Mouse (Mus musculus) midbrain, postnatal 0 days (tissue): ENCODE data around the gene Dcun1d5. TPM values are rescaled to one million over a fixed set of nuclear protein-coding genes. Genes with fewer than 3 reads are reported as not detected.
"Not testable (repeated sequence)": the region's sequence is repeated elsewhere in the genome, so short reads cannot be mapped to it uniquely, and the experiment has no call there.

ENCODE experiments used
- ATAC-seq: fragments of 200-750 bp; cut with Nextera tagmentation; 2 replicates; pipeline ENCODE4 v1.8.0; 2017; ENCODE audit warnings: moderate number of reproducible peaks, mild to moderate bottlenecking, moderate TSS enrichment, moderate library complexity; ENCODE audit not compliant: low FRiP score
- DNase-seq: peaks from one replicate; pipeline ENCODE4 v3.0.0-alpha.2; 2015; ENCODE audit warnings: low spot score
- H3K27ac ChIP-seq: fragments of 300-500 bp; sonication (generic); 2 replicates; pipeline ENCODE4 v1.5.1; 2014; ENCODE audit warnings: low read depth, mild to moderate bottlenecking, low read length, mixed read lengths
- H3K27me3 ChIP-seq: fragments of 300-500 bp; sonication (generic); 2 replicates; pipeline ENCODE4 v1.6.1; 2014; ENCODE audit warnings: low read length, control low read depth, mixed read lengths; ENCODE audit not compliant: insufficient read depth
- H3K36me3 ChIP-seq: fragments of 300-500 bp; sonication (generic); 2 replicates; pipeline ENCODE4 v1.6.1; 2014; ENCODE audit warnings: low read length, control low read depth, mixed read lengths; ENCODE audit not compliant: insufficient read depth
- H3K4me1 ChIP-seq: fragments of 300-500 bp; sonication (generic); 2 replicates; pipeline ENCODE4 v1.6.1; 2014; ENCODE audit warnings: mild to moderate bottlenecking, control low read depth, antibody characterized with exemption, low read length, mixed read lengths; ENCODE audit not compliant: insufficient read depth
- H3K4me2 ChIP-seq: fragments of 300-500 bp; sonication (generic); 2 replicates; pipeline ENCODE4 v1.6.1; 2014; ENCODE audit warnings: low read depth, mild to moderate bottlenecking, low read length, mixed read lengths; ENCODE audit not compliant: poor library complexity, severe bottlenecking
- H3K4me3 ChIP-seq: fragments of 300-500 bp; sonication (generic); 2 replicates; pipeline ENCODE4 v1.5.1; 2014; ENCODE audit warnings: low read depth, mild to moderate bottlenecking, low read length, moderate library complexity
- H3K9ac ChIP-seq: fragments of 300-500 bp; sonication (generic); replicated peaks from 2 replicates; pipeline ENCODE4 v1.6.1; 2014; ENCODE audit warnings: mild to moderate bottlenecking, low read length, moderate library complexity, mixed read lengths; ENCODE audit not compliant: poor library complexity, severe bottlenecking
- H3K9me3 ChIP-seq: fragments of 300-500 bp; sonication (generic); 2 replicates; pipeline ENCODE4 v1.6.1; 2016; ENCODE audit warnings: low read length, control low read depth
- CTCF ChIP-seq: IDR thresholded peaks from 2 replicates; pipeline ENCODE4 v1.5.1; 2016; ENCODE audit warnings: antibody characterized with exemption, mild to moderate bottlenecking
- WGBS: fragments of 180-500 bp; shearing (Covaris S2); extraction: QIAGEN DNeasy Blood & Tissue Kit; methylation state at CpG from one replicate; pipeline ENCODE4 v1.1.7; 2014; 5-methylcytosine and 5-hydroxymethylcytosine counted together
- polyA plus RNA-seq: library from polyadenylated mRNA; unstranded; fragments of >200 nt; fragmentation: Nextera tagmentation; extraction: Ambion mirVana; gene quantifications from 2 replicates; pipeline ENCODE4 v1.2.1, GENCODE M21; 2015
- total RNA-seq: library from RNA; depleted of rRNA; stranded (reverse); fragments of >200 nt; gene quantifications from 2 replicates; pipeline ENCODE4 v1.2.3, GENCODE M21; 2014

The Dcun1d5 gene
- total and polyA plus RNA-seq, 2 experiments from 2014 or later, result 83.1 to 110 TPM

GRCm38 (mm10) chr9:7173756-7174155, 10.6 kb upstream of the Dcun1d5 start:
- no peak for ATAC-seq
- WGBS, result 94% methylated on average over 1 of the region's 1 CpGs

DNA sequence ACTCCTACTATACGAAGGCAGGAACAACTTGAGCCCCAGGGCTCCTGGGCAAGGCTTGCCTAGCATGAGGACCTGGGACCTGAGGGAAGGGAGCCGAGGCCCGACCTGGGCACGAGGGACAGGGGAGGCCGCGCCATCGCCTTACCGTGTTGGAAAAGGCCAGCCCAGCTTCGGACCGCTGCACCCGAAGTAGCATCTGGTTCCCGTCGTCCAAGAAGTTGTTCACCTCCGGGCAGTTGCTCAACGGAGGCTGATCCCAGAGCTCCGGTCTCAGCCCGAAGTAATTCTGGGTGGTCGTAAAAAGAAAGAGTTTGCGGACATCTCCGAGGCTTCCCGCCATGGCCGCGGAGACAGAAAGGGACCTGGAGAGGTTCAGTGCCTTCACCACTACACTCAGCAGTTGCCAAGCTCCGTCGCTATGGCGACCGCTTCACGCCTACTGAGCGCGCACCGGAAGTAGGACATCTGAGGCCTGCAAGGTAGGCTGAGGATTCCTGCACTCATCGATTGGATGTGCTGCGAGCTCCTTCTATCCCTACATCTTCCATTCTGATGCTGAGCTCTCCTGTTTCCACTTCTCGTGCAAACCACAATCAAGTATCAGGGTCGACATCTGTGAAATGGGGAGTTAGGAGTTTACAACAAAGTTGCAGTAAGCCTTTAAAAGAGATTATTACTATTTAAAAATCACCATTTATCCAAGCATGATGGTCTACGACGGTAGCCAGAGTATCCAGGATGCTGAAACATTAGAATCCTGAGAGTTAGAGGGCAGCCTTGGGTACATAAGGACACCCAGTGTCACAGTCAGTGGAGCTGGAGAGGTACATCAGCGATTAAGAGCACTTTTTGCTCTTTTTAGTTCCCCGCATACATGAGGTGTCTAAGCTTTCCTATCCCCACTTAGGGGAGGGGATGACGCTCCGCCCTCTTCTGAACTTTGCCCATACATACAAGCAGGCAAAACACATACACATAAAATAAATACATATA, 7.4 kb upstream of the Dcun1d5 start:
- H3K9me3 ChIP-seq, result no peaks in the 10 kb centered on the region
- WGBS, result 9% methylated on average over 41 of the region's 41 CpGs
- peak overlapping the region; percentile 67 for H3K4me3 ChIP-seq
- no peaks in the 10 kb centered on the region for H3K27me3 ChIP-seq
- ATAC-seq (peak; percentile 100), DNase-seq (peak; percentile 96)
- peak overlapping the region; percentile 89 for H3K4me2 ChIP-seq
- no peak for TF ChIP-seq CTCF
- H3K9ac ChIP-seq, result peak overlapping the region; percentile 69
- peaks cover 5% of the 10 kb centered on the region; the same call in 1 of the 2 replicates for H3K36me3 ChIP-seq
- H3K27ac ChIP-seq, result no peak overlapping the region; the same call in 1 of the 2 replicates
- H3K4me1 ChIP-seq, result no peaks in the 10 kb centered on the region

More at GRCm38 (mm10) chr9:7173756-7174155, 10.6 kb upstream of the Dcun1d5 start:
- DNase-seq, result no peak
- Histone ChIP-seq H3K9ac (no peak overlapping the region), H3K36me3 (peaks cover 9% of the 10 kb centered on the region; the same call in 1 of the 2 replicates), H3K9me3 (no peaks in the 10 kb centered on the region), H3K4me2 (no peak overlapping the region), H3K4me3 (no peak overlapping the region), H3K27me3 (no peaks in the 10 kb centered on the region), H3K4me1 (no peaks in the 10 kb centered on the region), H3K27ac (no peak overlapping the region)
- TF ChIP-seq CTCF, result no peak

DNA sequence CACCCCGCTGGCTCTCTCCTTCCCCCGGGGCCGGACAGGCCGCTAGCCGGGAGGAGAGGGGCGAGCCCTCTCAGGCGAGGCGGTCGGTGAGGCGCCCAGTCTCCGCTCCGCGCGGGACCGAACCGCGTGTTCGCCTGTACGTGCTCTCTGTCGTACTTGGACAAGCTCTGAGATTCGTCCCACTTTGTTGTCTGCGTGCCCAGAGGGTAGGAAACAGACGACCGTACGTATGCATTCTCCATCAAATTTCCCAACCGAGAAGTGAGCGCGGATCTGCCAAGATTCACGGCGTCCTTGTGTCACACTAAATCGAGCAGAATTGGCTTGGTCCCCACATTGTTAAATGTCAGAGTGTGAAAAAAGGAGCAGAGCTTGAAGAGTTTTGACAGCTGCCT, 574 bp downstream of the Dcun1d5 start:
- Histone ChIP-seq H3K27me3 (no peaks in the 10 kb centered on the region), H3K9me3 (no peaks in the 10 kb centered on the region), H3K4me3 (peak overlapping the region; percentile 59), H3K36me3 (peaks cover 3% of the 10 kb centered on the region; the same call in 1 of the 2 replicates), H3K27ac (peak overlapping the region; percentile 93), H3K9ac (peak overlapping the region; percentile 97), H3K4me2 (peak overlapping the region; percentile 85), H3K4me1 (peaks cover 7% of the 10 kb centered on the region; the same call in 1 of the 2 replicates)
- peak; percentile 72 for ATAC-seq
- no peak for TF ChIP-seq CTCF
- DNase-seq, result peak; percentile 44
- WGBS, result 0% methylated on average over 26 of the region's 31 CpGs

- not testable (repeated sequence) for H3K4me3 ChIP-seq, H3K4me1 ChIP-seq, H3K27me3 ChIP-seq, H3K4me2 ChIP-seq, ATAC-seq, DNase-seq, H3K36me3 ChIP-seq, H3K9me3 ChIP-seq, H3K27ac ChIP-seq, H3K9ac ChIP-seq
- 99% methylated on average over 3 of the region's 3 CpGs for WGBS
Observed at GRCm38 (mm10) chr9:7190694-7191093, 6.4 kb downstream of the Dcun1d5 start.

DNA sequence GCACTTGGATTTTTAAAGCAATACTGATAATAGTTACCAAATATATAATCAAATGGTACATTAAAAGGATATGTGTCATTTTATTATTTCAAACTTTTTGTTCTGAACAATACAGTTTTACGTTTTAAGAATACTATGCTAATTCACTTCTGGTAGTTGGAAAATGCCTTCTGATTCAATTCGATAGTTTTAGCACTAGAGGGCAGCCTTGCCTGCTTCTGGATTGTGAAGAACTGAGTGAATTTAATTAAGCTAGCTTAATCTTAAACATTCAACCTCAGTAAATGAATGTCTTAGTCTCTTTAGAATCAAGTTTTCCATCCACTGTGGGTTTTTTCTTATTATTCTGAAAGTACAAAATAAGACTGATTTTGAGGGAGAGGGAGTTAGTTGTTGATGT, 31.9 kb downstream of the Dcun1d5 start:
- Histone ChIP-seq H3K9me3 (no peaks in the 10 kb centered on the region), H3K9ac (no peak overlapping the region), H3K4me3 (no peak overlapping the region), H3K36me3 (peaks cover 3% of the 10 kb centered on the region; the same call in 1 of the 2 replicates), H3K4me2 (no peak overlapping the region), H3K4me1 (no peaks in the 10 kb centered on the region), H3K27me3 (no peaks in the 10 kb centered on the region), H3K27ac (no peak overlapping the region)
- peak; percentile 59 for DNase-seq
- peak; percentile 78 for TF ChIP-seq CTCF
- 51% methylated on average over 2 of the region's 2 CpGs for WGBS
- ATAC-seq, result no peak

DNA sequence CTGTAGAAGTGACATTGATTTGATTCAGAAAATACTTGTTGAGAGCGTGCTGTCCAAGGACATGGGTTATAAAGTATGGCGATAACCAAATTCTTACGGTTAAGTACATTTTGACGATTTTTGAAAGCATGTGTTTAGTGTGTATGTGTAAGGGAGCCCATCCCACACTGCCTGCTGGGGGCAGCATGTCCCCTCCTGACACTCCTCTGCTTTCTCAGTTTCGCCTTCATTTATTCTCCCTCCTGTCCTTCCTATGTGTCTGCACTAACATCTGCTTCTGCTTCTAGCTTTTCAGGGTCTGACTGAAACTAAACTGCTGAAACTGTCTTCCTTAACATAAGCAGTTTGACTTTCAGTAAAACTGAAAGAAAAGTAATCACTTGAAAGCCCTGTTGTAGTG, 36.7 kb downstream of the Dcun1d5 start:
- 91% methylated on average over 5 of the region's 5 CpGs for WGBS
- TF ChIP-seq CTCF, result peak; percentile 19; the same call in 1 of the 2 replicates

More for the DNA sequence above, 36.7 kb downstream of the Dcun1d5 start:
- Histone ChIP-seq H3K36me3 (no peaks in the 10 kb centered on the region), H3K9me3 (no peaks in the 10 kb centered on the region), H3K4me2 (no peak overlapping the region), H3K4me3 (no peak overlapping the region), H3K4me1 (no peaks in the 10 kb centered on the region), H3K9ac (no peak overlapping the region), H3K27me3 (no peaks in the 10 kb centered on the region), H3K27ac (no peak overlapping the region)
- ATAC-seq, result no peak
- DNase-seq, result no peak
